Mouse (Mus musculus) spleen, adult 2 months (tissue): ENCODE results near the gene Cox20.

ENCODE experiments used
- CTCF ChIP-seq: fragments of 200-500 bp; IDR thresholded peaks from 2 replicates; pipeline ENCODE4 v1.5.1; 2011; ENCODE audit warnings: mild to moderate bottlenecking, inconsistent platforms; ENCODE audit not compliant: insufficient read depth, insufficient read length, insufficient replicate concordance; ENCODE audit errors: extremely low read depth
- POLR2A ChIP-seq: fragments of 200-500 bp; IDR thresholded peaks from 2 replicates; pipeline ENCODE4 v1.6.1; 2011; ENCODE audit warnings: low read depth, low read length, inconsistent platforms

DNA sequence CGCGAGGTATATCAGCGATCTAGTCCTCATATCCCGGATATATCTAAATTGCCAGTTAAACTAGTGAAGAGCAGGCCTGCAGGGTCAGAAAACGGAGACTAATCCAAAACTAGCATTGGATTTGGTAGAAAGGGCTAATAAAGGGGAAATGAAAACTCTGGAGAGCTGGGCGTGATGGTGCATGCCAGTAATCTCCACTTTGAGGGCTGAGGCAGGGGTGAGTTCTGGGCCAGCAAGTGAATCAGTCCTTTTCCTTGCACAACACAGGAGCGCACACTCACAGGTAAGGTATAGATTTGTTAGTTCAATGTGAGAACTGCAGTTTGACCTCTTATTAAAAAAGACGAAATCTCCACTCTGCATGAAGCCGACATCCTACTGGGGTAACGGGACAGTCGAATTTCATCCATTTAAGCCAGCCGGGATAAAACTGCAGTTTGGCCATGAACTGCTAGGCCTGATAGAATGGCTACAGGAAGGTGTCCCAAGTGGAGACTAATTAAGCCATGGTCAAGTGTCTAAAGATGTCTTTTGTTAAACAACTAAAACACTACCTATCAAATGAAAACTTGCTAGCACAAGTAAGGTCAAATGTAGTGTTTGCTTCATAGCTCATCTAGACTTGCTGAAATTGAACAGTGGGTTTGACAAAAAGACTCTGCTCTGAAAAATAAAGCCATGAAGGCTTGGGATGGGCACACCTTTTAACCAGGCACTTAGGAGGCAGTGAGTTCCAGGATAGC, 536 bp downstream of the Cox20 start:
- no peak for TF ChIP-seq CTCF
- no peak for TF ChIP-seq POLR2A
